Mouse (Mus musculus) thymus, postnatal 36 days (tissue): ENCODE measurements around the gene Hoxa6.

Experiments
- DNase-seq, 2 experiments: peaks; one replicate each; pipeline ENCODE4 v3.0.0; 2022; ENCODE audit warnings: mixed read lengths in 2 of 2

Gene Hoxa6

GRCm38 (mm10) chr6:52214271-52214670 is 5.7 kb upstream of the Hoxa6 start:
- DNase-seq: no peak

- peak in 1 of 2 experiments; percentile 17 for DNase-seq
Measured at GRCm38 (mm10) chr6:52213119-52213986, 4.8 kb upstream of the Hoxa6 start, which contains the start of the genes Hoxa3 and Gm28308. Hoxa3 (minus strand) TSS chr6:52213336. Gm28308 (minus strand) TSS chr6:52213339.

GRCm38 (mm10) chr6:52212556-52213118 is 4.1 kb upstream of the Hoxa6 start:
- peak in 1 of 2 experiments; percentile 7 for DNase-seq

GRCm38 (mm10) chr6:52211961-52212360 is 3.4 kb upstream of the Hoxa6 start:
- peak in 1 of 2 experiments; percentile 11 for DNase-seq

GRCm38 (mm10) chr6:52211170-52211935 is 2.8 kb upstream of the Hoxa6 start:
- DNase-seq: peak; percentile 72 to 75

GRCm38 (mm10) chr6:52209685-52210046 is 1.1 kb upstream of the Hoxa6 start:
- no peak for DNase-seq

- no peak for DNase-seq
Measured at GRCm38 (mm10) chr6:52208868-52209684, 554 bp upstream of the Hoxa6 start.

- DNase-seq: no peak
Measured at GRCm38 (mm10) chr6:52207684-52207976, 892 bp downstream of the Hoxa6 start.

GRCm38 (mm10) chr6:52206882-52207683 is 1.4 kb downstream of the Hoxa6 start:
- DNase-seq: no peak

GRCm38 (mm10) chr6:52205638-52206621 is 2.6 kb downstream of the Hoxa6 start:
- DNase-seq: no peak

- no peak for DNase-seq
Measured at GRCm38 (mm10) chr6:52205221-52205620, 3.3 kb downstream of the Hoxa6 start.

- no peak for DNase-seq
Measured at GRCm38 (mm10) chr6:52204050-52204752, 4.3 kb downstream of the Hoxa6 start, which contains the start of gene Hoxa5. Hoxa5 (minus strand) TSS chr6:52204587.

GRCm38 (mm10) chr6:52203371-52204049 is 5.0 kb downstream of the Hoxa6 start:
- DNase-seq: no peak

GRCm38 (mm10) chr6:52203121-52203370 is 5.5 kb downstream of the Hoxa6 start:
- DNase-seq: no peak

GRCm38 (mm10) chr6:52202362-52203120 is 6.0 kb downstream of the Hoxa6 start:
- DNase-seq: no peak

GRCm38 (mm10) chr6:52201269-52201668 is 7.3 kb downstream of the Hoxa6 start:
- DNase-seq: no peak

GRCm38 (mm10) chr6:52200751-52201250 is 7.7 kb downstream of the Hoxa6 start:
- no peak for DNase-seq

GRCm38 (mm10) chr6:52200073-52200750 is 8.3 kb downstream of the Hoxa6 start:
- no peak for DNase-seq
